Mouse (Mus musculus): Measurements from ENCODE around the gene Fam213a.
A peak's percentile ranks its signal among the peaks of the same experiment; 100 is the strongest.

The Fam213a gene

DNA sequence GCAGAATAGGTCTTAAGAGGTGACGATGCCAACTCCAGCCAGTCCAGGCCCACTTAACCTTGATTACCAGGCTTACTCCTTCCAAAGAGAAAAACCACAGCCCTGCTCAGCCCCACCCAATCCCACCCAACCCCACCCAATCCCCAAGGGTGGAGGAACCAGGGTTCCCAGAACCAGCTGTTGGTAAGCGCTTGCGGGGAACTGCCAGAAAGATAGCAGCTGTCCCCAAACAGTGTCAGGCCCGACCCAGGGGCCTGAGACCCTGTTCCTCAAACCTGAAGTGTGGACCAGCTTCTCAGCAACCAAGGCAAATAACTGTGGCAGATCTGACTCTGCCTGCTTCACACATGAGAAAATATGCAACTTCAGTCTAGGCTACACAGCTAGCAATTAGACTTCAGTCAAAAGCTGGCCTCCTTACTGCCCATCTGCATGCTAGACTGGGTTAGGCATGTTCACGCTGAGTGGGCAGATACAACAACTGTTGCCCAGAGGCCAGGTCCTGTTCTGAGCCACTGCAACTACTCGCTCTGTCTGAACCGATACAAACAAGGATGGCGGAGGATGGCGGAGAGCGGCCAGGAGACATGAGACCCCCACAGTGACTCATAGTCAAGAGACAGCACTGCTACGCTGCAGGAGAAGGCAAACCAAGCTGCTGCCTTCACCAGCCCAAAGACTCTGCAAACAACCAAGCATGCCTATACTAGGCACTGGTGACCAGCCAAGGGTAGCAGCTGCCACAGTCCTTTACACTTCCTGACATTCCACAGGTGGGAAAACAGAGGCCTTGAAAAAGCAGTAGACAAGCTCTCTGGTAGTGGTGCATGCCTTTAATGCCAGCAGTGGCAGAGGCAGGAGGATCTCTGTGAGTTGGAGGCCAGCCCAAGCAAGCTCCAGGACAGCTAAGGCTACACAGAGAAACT lies 51.0 kb downstream of the Fam213a start:
- peak; percentile 42 to 66 for DNase-seq

- no peak for DNase-seq
Measured at GRCm38 (mm10) chr14:40960237-40960636, 53.4 kb downstream of the Fam213a start.

DNA sequence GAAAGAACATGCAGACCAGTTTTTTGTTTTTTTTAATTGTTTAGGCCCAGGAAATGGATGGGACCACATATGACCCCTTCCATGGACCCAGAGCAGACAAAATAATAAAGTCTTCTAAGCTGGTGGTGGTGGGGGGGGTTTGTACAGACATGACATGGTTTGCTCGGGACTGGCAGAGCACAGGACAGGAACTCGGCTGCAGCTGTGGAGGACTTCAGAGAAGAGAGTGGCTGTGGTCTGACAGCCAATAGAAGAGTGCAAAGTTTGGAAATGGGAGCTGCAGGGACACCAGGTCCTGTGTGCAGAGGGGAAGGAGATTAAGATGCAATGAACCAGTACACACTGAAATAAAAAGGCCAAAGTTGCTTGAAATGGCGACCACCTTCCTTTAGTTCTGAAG lies 54.0 kb downstream of the Fam213a start:
- DNase-seq, result no peak

DNA sequence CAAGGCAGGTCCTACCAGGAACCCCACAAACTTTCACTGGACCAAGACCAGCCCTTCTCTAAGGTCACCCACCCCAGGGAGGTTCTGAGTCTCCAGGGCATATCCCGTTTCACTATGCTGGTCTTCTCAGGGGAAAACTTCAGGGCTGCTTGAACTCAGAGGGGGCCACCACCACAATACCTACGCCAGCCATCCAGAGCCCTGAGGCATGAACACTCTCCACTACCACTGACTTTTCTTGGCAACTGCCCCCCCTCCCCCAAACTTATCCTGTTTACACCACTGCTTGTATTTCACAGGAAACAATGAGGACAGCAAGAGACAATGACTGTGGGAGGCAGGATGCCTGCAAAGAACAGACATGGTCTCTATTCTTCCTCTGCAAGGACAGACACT lies 54.6 kb downstream of the Fam213a start:
- DNase-seq, result peak; percentile 65 to 80

GRCm38 (mm10) chr14:40958083-40958985 lies 55.3 kb downstream of the Fam213a start:
- no peak for DNase-seq

DNA sequence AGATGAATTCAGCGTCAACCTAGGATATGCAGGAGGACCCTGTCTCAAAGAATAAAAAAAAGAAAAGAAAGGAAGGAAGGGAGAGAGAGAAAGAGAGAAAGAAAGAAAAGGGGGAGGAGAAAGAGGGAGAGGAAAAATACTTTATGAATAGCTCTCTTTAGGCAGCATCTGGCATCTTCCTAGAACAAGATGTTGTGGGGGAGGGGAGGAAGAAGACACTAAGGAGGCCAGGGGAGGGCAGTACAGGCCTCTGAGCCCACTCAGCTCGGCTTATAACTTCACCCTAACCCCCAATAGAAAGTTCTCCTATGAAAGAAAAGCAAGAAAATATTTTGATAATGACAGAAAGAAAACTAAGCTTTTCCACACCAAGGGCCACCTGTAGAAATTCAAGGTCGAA lies 56.0 kb downstream of the Fam213a start:
- no peak for DNase-seq

DNA sequence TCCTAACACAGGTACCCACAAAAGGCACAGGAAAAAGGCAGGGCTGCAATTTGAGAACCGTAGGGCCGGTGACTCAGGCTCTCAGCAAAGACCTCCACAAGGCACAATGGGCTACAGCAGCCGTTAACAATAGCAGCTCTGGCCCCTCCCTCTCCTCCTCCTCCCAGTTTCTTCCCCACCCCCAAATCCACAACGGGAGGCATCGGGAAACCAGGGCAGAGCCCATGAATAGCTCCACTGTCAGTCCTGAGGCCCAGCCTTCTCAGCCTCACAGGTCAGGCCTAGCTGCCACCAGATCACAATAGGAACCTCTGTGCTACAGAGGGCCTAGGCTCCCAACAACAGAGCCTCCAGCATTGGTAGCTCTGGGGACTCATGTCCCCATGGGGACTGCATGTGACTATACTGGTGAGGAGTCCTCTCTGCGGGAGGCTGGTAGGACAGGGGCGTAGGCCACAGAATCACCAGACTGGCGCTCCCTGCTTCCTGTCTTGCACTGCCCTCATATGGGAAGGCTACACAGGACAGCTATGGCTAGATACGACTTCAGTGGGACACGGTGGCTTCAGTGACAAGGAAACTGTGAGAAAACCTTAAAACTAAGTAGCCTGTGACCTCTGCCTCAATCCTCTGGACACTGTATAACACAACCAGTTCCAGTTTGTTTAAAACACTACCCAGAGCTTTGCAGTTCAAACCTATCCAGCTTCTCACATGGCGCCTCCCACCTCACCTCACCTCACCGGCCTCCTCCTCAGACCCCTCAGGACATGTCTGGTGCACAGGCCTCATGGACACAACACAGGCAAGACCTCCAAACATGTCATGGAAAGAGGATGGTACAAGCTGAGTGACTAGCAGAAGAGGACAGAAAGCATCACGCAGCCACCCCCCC lies 57.1 kb downstream of the Fam213a start:
- DNase-seq, result peak; percentile 53 to 70

- peak in 1 of 2 experiments; percentile 51 for DNase-seq
Measured at GRCm38 (mm10) chr14:40955596-40956251, 57.9 kb downstream of the Fam213a start.

- no peak for DNase-seq
Measured at GRCm38 (mm10) chr14:40955146-40955545, 58.4 kb downstream of the Fam213a start.

DNA sequence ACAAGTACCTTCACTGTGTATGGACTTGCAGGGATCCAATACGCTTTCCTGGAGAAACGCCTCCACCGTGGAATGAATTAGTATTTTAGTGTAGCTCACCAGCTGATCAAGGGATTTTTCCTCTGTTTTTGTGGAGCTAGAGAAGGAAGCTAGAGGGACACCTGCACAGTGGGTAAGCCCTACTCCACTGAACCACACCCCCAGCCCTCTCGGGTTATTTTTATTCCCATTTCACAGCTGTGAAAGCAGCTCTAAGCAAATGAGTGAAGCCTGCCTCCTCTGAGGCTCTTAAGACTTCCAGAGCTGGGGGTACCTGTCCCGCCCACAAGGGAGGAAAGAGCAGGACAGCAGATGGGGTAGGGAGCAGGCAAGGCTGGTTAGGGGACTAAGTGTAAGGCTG lies 60.2 kb downstream of the Fam213a start:
- no peak for DNase-seq

DNA sequence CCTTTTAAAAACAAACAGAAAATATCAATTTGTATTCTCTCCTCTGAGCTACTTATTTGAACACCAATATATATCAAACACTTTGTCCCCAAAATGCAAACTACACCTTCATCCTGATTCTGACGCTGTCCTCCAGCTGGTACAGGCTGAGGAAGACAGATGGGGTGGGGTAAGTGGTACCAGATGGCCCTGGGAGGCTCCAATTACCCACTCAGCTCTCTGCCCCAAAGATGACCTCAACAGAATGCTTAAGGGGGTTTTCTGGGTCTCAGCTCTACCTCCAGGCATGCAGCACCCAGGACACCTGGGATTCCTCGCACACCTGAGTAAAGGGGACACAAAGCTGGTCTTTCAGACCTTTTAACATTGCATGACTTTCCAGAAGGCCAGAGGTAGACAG lies 60.9 kb downstream of the Fam213a start:
- no peak for DNase-seq

- peak in 1 of 2 experiments; percentile 19 for DNase-seq
Measured at GRCm38 (mm10) chr14:40952301-40952700, 61.3 kb downstream of the Fam213a start.

DNA sequence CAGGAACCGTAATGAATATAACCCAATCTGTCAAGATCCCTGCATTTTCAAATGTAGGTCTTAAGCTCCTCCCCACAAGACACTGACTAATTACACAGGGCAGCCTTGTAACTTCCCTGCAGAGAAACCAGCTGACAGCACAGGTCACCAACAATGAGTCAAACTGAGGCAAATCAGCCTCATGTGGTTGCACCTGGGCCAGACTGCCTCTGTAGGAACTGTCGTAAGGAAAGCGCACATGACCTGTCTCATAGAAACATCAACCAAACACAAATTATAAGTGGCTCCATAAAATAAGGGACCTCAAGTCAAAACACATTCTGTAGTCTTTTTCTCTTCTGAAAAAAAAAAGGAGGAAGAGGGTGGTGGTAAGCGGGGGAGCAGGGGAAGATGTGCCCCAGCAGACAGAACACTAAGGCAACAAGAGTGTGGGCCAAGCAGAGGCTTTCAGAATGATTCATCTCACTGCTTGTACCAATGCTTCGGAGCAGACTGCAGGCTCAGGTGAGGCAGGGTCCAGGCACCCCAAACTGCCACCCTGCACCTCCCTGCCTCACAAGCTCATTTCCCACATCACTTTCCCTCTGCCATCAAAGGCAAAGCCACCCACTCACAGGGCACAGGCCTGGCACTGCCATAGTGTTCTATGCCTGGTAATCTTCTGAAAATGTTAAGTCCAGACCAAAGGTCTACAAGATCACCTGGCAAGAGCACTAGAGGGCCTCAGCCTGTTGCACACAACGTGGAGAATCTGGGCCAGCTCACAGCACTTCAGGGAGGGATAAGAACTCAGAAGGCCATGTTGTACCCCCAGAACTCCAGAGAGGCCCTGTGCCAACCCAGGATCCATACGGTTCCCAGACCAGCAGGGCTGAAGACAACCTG lies 63.6 kb downstream of the Fam213a start:
- DNase-seq, result peak in 1 of 2 experiments; percentile 65

GRCm38 (mm10) chr14:40949047-40949446 lies 64.5 kb downstream of the Fam213a start:
- no peak for DNase-seq

DNA sequence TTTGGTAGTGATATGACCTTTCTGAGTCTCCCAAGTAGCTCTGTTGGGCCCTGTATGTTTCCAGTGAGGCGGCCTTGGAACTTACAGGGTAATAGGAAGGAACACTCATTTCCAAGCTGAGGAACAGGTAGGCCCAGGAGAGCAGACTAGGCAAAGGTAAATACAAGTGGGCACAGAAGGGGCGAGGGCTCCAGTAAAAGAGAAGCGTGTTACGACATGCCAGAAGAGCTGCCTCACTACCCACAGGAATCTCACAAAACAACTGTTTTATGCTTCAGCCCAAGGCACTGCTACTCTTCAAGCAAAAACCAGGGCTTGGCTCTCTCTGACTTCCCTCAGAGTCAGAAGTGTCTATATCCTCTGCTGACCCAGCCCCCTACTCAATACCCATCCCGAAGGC lies 65.1 kb downstream of the Fam213a start:
- no peak for DNase-seq

- peak; percentile 51 to 72 for DNase-seq
Measured at GRCm38 (mm10) chr14:40947431-40948394, 65.9 kb downstream of the Fam213a start.

- DNase-seq, result no peak
Measured at GRCm38 (mm10) chr14:40943802-40944201, 69.8 kb downstream of the Fam213a start.
